Mouse (Mus musculus) adrenal gland, postnatal 4 days (tissue): Measurements from ENCODE around the gene Fam98a. TPM values are rescaled to one million over a fixed set of nuclear protein-coding genes. Genes with fewer than 3 reads are reported as not detected.

ENCODE experiments used
- DNase-seq, 2 experiments: peaks; one replicate each; pipeline ENCODE4 v3.0.0; 2021 to 2022; ENCODE audit warnings: low spot score in 2 of 2, mixed read lengths in 2 of 2
- long read RNA-seq, 2 experiments: library from polyadenylated mRNA; stranded (forward); transcript quantifications; one replicate each; pipeline ENCODE4 v2.0.0; 2021
- total RNA-seq, 2 experiments: library from RNA; stranded (reverse); gene quantifications; 2 replicates each; pipeline ENCODE4 v1.2.3; 2021

The Fam98a gene
- total RNA-seq: 10 to 100 TPM; 22.9 to 26.5 TPM
- long read RNA-seq, experiment 1, partial matches to known transcripts: 0 of 5 reads
- long read RNA-seq, experiment 1, other reads (novel, unspliced or antisense): 2 of 5 reads
- long read RNA-seq, experiment 2, transcript Fam98a-201 (8 exons, 2,817 nt): major isoform, 15 of 20 reads
- long read RNA-seq, experiment 2, partial matches to known transcripts: 4 of 20 reads
- long read RNA-seq, experiment 2, other reads (novel, unspliced or antisense): 1 of 20 reads

DNA sequence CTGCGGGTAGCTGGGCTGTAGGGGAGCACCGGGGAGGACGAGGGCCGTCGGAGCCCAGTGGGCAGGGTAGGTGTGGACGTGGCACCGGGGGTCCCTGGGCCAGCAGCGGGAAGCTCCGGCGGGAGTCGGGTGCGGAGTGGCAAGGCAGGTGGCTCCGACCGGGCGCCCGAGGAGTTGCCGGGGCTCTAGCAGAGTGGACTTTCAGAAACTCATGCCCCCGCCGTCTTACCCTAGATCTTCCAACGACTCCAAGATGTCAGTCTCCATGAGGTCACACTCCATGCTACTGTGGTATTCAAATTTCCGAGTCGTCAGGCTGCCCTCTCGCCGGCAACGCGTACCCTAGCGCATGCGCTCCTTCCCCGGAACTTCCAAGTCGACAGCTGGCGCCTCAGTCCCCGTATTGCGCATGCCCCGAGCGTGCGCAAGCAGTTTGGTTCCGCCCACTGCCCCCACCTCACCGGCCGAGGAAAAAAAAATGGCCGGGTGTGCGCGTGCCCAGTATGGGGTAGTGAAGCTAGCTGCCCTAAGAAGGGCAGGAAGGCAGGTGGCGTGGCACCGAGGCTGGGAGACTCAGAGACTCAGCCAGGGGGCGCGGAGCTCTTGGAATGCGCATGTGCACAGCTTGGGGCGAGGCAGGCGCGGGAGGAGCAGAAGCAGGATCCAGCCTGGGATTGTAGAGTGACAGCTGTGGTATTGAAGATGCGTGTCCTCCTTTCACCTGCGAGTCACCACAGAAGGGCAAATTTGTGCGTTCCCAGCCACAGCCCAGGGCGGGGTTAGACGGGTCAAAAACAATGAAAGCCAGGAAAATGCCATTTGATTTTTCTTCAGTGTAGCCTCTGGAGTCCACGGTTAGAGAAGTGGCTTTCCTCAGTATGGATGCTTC lies at the start of gene Fam98a:
Gene Fam98a, minus strand, starts transcription at position 435 of the 889 bp plus-strand sequence.
- DNase-seq: peak; percentile 97 to 98

DNA sequence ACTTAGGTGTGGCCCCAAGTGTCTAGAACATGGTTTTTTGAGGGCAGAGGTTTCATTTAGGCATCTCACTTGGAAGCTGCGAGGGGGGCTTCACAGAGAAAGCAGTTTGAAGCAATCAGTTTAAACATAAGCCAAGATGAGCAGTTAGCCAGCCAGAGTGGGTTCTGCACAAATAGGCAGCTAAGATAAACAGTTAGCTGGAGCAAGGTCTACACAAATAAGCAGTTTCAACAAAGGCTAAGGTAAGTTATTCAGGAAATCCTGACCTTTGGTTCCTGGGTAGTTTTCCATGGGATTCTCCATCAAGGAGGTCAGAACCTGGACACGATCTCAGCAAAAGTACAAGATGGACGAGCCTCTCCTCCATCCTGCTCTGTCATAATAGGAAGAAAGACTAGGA lies 46.9 kb upstream of the Fam98a start:
- DNase-seq: no peak

DNA sequence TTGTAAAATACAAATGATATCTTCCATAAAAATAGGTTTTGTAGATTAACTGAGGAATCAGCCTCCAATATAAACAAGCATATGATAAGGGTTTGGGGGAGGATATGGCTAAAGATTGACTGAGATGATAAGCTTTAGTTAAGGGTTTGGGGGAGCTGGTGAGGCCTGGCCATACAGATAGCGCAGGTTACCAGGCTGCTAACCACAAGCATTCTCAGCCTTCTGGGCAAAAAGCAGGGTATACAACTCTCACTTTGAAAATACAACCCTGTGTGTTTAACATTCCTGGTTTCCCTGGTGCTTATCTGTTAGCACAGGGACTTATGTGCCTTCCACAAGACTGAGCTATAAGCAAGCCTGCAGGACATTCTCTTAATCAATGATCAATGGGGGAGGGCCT lies 31.0 kb upstream of the Fam98a start:
- no peak for DNase-seq

DNA sequence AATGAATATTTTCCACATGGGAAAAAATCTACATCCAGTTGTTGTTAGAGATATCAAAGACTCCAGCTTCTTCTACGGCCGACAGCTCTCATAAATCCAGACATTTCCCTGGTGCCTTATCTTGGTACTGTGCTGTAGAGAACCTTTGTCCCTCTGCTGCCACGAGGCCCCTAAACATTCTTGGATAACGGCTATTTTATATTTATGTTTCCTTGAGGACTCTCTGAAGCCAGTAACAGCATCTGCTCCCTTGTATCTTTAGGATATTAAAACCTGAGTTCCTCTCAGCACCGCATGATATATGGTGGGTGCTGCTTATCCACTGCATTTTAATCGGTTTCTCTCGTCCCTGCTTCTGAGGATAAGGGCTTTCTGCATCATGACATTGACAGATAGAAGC lies 23.9 kb upstream of the Fam98a start:
- DNase-seq: no peak

DNA sequence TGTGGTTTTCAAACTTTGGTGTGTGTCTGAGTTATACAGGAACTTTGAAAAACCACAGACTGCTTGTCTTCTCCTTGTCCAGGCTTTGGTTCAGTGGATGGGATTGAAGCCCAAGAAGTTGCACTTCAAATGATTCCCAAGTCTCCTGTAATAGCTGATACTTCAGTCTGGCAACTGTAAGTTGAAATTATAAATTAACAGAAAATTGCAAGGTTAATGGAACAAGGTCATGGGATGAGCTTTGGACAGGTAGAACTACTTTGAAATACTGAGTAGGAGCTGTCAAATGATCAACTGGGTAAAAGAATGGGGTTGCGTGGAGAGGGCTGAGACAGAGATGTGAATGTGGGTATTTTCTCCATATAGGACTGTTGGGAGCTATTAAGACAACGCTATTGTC lies 6.3 kb upstream of the Fam98a start:
- DNase-seq: no peak

DNA sequence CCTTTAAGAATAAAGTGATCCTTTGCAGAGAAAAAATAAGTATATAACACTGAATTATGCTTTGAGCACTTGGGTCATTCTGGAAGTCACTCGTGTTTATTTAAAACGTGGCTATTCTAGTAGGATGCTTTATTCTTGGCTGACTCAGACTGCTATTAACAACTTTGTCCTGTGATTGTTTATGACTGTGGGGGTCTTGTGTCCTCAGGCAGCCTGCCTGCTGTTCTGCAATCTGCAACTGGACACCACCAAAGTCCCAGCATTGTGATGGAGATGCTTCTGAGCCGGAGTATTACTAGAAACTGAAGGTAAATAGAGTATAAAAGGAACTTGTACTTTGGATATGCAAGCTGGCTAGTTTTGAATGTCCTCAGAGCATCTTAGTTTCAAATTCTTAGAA lies 5.3 kb upstream of the Fam98a start:
- DNase-seq: no peak

DNA sequence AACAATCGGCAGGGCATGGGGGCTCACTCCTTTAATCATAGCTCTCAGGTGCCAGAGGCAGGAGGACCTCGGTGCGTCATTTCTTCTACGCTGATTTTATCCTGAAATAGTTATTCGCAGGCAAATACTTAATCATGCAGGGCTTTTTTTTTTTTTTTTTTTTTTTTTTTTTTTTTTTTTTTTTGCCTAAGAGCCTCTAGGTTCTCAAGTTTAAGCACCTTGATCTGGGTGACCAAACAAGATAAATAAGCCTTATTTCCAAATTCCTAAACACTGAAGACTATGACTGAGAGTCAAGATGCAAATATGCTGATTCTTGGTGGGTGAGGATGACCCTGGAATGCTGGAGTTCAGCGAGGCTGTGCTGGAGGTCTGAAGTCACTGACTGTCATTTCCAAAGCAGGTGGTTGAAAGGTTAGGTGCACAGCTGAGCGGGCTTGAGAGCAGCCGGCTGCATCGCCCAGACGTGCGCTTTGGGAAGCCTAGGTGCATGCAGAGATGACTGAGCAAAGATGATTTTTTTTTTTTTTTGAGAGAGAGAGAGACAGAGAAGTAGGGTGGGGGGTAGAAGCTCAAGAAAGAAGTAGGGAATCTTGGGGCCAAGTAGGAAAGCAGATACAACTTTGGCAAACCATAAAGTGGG lies 854 bp downstream of the Fam98a start:
- DNase-seq: no peak

DNA sequence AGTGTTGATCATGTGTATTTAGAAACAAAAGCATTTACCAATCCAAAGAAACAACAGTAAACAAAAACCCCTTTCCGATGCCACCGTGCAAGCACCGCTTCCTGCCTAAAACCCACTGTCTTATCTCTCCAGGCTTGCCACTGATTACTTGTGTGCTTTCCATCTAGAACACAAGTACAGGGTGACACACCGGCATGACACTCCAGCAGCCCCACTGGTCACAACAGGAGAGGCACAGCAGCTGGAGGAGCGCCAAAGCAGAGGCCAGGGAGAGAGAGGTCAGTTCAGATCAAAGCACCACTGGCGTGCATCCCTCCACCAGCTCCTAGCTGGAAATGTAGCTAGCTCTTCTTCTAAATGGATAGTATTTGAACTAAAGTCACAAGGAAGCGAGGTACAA lies 7.5 kb downstream of the Fam98a start:
- no peak for DNase-seq

DNA sequence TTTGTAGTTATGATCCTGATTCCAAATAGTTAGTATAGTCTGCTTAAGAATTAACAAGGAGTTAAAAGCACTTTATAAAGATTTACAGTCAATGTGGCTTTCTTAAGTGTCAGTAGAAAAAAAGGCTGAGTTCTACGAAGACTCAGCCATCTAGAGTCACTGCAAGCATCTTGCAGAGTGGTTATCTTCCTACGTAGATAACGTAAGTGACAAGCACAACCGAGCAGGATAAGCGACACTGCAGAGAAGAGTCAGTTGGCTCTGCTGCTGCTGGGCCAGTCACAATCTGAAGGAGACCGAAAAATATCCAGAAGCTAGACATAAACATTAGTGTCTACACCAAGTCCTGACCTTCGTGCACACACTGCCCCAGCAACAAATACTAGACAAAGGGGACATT lies 8.3 kb downstream of the Fam98a start:
- no peak for DNase-seq

DNA sequence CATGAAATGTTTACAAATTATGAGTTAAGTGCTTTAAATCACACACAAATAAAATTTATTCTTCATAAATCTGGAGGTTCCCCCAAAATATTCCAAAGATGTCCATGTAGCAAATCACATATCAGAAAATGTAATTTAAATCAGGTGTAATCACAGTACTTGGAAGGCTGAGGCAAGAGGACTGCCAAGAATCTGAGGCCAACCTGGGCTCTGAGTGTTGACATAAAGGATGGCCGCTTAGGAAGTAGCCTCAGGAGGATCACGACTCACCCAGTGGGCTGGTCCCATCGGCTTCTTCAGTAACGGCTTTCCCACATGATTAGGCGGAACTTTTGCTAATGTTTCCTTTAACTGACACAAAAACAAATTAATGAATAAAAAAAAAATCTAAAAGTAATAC lies 11.9 kb downstream of the Fam98a start:
- no peak for DNase-seq

DNA sequence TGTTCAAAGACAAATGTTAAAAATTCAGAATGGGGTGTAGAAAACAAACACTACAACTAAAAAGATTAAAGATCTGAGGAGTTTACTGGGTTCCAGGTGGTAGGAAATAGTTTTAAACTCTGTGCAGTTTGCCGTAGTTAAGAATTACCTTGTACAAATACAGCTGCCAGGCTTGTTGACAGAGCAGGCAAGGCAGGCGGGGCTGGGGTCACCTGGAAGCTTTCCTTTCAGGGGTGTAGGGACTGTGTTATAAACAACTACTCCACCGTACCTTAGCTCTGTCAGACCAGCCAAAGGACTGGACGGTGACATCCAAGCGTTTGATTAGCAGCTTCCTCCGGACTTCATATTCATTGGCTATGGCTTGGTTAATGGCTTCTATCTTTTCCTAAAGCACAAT lies 12.6 kb downstream of the Fam98a start:
- DNase-seq: no peak

DNA sequence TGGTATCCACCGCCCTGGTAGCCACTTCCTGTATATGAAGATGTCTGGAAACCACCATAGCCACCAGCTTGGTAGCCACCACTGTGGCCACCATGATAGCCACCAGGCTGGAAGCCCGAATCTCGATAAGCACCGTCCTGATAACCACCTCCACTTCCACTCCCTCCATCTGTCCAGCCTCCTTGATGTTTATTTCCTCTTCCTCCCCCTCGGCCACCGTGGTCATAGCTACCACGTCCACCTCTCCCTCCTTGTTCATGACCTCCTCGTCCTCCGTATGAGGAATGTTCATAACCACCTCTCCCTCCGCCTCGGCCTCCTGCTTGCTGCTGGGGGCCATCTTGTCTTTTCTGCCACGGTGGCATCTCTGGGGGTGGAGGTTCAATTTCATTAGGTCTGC lies 13.3 kb downstream of the Fam98a start:
- no peak for DNase-seq

DNA sequence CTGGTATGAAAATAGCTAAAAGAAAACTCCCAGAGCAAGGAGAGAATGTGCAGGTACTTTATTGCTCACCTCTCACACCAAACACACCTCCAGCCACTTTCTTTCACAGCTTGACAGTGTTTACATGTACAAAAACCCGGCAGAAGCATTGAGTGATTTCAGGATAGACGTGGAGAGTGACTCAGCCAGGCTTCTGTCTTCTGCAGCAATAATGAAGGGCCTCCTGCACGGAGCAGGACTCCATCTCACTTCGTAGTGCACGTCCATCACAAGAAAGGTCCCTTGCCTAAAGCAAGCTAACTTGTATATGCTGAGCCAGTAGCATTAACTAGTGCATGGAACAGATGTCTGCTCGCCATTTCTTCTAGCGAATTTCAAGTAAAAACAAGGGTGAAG lies 14.7 kb downstream of the Fam98a start:
- no peak for DNase-seq

DNA sequence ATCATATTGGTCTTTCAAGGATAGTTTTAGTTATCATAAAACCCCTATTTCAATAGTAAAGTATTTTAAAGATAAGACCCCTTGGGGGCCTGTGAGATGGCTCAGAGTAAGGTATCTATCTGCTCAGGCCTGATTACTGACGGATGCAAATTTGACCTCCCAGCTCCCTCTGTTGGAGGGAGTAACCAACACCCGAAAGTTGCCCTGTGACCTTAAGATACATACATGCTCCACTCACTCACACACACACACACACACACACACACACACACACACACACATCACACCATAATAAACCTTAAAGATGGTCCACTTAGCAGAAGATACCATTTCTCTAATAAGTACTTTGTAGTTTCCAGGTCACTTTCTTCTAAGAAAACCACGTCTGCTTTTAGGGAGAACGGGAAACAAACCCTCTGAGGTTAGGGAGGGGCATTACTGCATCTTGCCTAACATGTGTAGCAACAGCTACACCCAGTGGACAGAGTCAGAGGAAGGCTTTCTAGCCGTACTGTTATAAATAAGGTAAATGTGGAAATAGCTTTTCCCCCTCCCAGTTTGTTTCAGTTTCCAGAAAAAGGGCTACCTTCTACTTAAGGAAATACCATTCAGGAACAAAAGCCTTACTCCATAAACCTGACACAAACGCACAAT lies 15.2 kb downstream of the Fam98a start:
- DNase-seq: no peak

DNA sequence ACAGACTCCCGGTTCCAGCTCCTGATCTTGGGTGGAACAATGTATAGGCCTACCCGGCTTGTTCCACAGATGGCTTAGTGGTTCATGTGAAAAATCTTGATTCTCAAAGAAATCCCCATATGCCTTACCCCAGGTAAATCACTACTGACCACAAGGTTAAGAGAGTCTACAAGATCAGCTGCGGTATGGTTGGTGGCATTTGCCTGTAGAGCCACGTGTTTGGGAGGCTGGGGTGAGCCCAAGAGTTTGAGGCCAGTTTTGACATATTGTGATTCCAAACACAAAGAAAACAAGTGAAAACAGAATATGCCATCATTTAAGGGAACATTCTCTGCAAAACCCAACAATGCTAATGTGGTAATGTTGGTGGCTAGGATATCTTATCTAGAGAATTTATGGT lies 16.1 kb downstream of the Fam98a start:
- no peak for DNase-seq

DNA sequence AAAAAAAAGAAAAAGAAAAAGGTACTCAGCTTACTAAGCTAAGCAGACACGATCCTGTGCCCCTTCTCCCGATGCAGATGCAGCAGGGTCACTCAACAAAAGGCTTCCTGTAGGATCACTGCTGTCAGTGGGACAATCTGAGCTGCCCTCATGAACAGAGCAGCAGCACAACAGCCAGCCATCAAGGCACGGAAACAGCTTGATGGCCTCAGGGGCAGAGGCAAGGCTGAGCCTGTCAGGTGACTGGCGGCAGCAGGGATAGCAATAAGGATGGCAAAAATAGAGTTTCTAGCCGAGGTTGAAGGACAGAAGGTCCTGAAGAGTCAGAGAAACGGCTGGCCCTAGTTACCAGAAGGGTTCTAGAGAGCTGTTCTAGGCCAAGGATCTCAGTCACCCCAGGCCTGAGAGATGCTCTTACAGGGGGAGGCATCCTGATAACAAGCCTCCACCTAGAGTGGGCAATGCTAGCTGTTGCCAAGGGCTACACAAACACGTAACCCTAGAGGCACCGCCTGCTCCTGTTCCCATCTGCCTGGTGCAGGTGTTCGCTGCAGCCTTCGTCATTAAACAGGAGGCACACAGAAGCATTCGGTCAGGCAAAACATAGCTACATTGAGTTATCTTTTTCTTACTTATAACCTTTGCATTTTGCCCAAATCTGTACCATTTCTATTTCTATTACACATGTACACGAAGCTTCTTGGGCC lies 17.3 kb downstream of the Fam98a start:
- no peak for DNase-seq

DNA sequence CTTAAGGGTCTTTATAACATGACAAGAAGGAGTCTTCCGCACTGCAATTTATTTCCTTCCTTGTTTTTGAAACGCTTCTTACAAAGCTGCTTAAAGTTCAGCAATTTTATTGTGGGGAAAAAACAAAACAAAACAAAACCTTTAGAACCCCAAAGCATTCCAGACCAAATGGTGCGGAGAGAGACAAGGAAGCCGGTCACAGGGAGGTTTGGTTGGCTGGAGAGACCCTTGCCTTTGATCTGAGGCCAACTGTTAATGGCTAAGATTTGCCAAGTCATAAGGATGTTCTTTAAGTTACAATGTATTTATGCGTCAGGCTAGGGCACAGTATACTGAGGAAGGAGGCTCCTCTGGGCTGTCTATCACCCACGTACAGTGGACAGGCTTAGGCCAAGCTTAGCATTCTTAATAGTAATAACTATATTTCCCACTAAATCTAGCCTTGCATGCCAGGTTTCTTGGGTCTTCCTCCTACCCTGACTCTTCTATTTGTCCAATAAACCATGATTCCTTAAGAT lies 19.2 kb downstream of the Fam98a start:
- no peak for DNase-seq

DNA sequence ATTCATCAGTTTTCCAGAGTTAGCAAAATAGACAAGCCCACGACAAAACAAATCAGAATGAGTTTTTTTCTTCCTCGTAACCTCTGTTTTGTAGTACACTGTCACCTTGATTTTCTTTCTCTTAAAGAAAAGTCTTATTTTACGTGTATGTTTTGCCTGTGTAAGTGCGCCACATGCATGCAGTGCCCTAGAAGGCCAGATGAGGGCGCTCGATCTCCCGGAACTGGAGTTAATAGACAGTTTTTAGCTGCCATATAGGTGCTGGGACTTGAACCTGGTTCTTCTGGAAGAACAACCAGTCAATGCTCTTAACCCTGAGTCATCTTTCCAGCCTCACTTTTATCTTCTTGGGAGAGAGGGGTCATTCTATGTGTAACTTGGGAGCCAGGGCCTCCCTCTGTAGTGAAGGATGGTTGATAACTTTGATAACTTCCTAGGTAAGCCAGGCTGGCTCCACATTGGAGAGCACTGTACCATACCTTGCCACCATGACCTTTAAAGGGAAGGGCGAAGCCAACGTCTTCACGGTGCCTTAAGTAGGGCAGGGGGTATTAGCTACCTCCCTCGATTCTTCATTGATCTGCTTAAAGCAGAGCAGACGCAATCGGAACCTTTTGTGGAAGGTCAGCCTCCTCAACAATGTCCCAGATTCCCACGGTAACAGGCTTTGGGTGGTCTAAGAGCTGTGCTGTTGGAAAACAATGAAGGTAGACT lies 22.4 kb downstream of the Fam98a start:
- DNase-seq: no peak

DNA sequence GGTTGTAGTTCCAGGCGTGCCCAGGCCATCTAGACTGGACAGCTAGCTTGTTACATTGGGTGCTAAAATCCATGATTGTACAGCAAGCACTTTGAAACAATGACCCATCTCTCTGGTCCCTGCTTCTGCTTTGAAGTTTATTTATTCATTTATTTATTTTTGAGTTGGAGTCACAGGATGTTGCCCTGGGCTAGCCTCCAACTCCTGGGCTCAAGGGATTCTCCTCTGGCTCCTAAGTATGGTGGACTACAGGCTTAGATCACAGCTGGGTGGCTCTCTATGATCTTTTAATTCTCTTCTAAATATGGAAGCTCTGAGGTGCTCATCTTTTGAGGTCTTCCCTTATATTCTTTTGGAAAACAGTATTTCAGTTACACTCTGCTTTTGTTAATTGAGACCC lies 25.3 kb downstream of the Fam98a start:
- DNase-seq: no peak

DNA sequence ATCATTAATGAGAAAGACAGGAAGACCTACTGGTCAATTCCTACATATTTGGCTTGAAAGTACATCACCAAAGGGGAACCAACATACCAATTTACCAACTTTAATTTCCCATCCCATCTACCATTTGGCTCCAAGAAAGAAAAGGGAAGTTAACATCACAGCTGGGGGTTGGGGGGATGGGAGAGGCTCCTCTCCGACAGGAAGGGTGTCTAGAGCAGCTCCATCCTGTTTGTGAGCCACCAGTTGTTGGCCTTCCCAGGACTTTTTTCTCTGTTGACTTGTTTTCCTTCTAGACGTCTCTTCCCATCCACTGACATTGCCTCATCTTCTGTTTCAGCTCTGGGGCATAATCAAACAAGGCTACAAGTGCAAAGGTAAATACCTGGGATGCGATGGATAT lies 27.9 kb downstream of the Fam98a start:
- no peak for DNase-seq
